Mouse (Mus musculus): Measurements from ENCODE around the gene Odf3l1.

GRCm38 (mm10) chr9:56894006-56894405 is 29.5 kb upstream of the Odf3l1 start:
- TF ChIP-seq CTCF (conservative IDR thresholded peaks at IDR 0.05; ENCODE audit: low read length) (no peak), NANOG (IDR thresholded peaks at IDR 0.05; ENCODE audit: borderline replicate concordance, low read length) (no peak)
